Mouse (Mus musculus) gastrocnemius, adult 8-10 months (tissue): Measurements from ENCODE around the gene 2410131K14Rik. TPM values are rescaled to one million over a fixed set of nuclear protein-coding genes. Genes with fewer than 3 reads are reported as not detected.

Experiments
- DNase-seq, 2 experiments: peaks; one replicate each; pipeline ENCODE4 v3.0.0; 2022; ENCODE audit warnings: low spot score in 2 of 2
- total RNA-seq, 4 experiments: library from RNA; stranded (reverse); gene quantifications; 2 replicates each; pipeline ENCODE4 v1.2.4; 2022

2410131K14Rik gene
- total RNA-seq: 1 to 10 TPM; 3.6 to 5.9 (median 4.9) TPM

GRCm38 (mm10) chr5:118244606-118245443 lies at the start of gene 2410131K14Rik, which contains the start of gene Rnft2:
Gene 2410131K14Rik, plus strand, starts transcription at chr5:118245227.
Gene Rnft2, minus strand, starts transcription at chr5:118245116.
- peak; percentile 99 for DNase-seq

DNA sequence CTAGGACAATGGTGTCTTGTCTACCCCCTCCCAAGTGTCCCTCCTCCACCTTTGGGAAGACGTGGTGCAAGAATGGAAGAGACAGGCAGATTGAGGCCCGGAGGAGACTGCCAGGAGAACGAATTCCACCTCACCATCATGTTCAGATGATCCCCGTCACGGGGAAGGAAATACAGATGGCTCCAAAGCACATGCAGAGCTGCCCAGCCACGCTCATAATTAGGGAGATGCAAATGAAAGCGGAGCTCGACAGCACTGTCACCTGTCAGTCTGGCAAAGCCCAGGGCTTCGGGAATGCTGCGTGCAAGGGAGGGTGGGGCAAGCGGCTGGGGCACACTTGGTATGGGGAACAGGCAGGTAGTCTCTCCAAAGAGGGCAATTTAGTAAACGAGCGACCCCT lies 47.6 kb upstream of the 2410131K14Rik start:
- DNase-seq: no peak

DNA sequence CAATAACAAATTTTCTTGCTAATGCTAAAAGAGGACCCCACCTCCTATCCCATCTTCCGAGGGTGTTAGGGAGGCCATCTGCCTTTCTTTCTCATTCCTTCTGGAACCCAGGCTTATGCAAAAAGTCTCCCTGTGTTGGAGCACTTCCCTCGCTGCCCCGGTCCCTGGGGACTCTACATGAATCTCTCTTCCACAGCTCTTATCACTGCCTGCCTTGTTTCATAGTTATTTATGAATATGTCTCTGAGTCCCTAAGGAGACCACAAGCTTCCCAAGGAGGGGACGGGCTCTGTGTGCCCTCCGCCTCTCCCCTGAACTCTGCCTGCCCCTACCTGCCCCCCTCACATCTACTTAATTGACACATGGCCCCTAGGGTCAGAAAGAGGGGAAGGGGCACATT lies 45.4 kb upstream of the 2410131K14Rik start:
- no peak for DNase-seq

GRCm38 (mm10) chr5:118204675-118205440 lies 40.2 kb upstream of the 2410131K14Rik start:
- no peak for DNase-seq

GRCm38 (mm10) chr5:118205852-118206251 lies 39.2 kb upstream of the 2410131K14Rik start:
- no peak for DNase-seq

DNA sequence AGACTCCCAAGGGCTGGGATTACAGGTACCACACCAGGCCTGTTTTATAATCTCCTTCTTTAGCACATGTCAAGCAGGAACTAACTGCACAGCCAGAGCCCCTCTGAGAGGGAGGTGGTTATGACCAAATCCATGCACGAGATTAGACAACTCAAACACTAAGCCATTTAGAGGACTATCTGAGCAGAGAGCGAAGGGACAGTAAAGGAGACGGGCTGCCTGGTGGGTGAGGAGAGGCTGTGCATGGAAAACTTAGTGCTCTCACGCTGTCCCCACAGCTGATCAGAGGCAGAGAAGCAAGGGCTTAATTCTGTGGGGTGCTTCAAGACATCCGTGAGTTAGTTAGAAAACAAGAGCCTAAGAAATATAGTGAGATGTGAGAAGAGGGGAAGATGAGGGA lies 31.0 kb upstream of the 2410131K14Rik start:
- DNase-seq: no peak

DNA sequence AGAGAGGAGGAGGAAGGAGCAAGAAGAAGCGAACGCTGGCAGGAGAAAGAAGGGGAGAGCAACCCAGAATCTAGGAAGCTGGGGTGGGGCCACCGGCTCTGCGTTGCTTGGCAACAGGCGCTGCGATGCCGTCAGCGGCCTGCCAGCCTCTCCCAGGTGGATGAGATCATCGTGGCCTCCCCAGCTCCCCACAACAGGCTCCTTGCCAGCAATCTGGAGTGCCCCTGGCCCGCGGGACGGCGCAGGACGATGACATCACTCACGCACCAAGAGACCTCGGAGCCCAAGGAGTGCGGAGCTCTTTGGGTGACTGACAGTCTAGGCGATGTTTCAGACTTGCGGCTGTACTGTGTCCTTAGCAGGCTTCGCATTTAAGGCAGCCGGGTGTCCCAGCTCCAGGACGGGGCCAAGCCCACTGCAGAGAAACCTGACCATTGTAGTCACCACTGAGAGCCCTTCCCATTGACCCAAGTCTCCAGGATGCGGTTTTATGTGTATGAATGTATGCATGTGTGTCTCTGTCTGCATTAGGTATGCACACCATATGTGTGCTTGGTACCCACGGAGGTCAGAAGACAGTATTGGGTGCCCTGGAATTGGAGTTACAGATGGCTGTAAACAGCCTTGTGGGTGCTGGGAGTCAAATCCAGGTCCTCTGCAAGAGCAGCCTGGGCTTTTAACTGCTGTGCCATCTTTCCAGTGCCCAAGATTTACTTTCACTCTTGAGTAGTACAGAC lies 30.4 kb upstream of the 2410131K14Rik start:
- peak in 1 of 2 experiments; percentile 34 for DNase-seq

GRCm38 (mm10) chr5:118217410-118217809 lies 27.6 kb upstream of the 2410131K14Rik start:
- no peak for DNase-seq

GRCm38 (mm10) chr5:118223142-118223757 lies 21.8 kb upstream of the 2410131K14Rik start:
- DNase-seq: no peak

GRCm38 (mm10) chr5:118230071-118230611 lies 14.9 kb upstream of the 2410131K14Rik start:
- DNase-seq: no peak

DNA sequence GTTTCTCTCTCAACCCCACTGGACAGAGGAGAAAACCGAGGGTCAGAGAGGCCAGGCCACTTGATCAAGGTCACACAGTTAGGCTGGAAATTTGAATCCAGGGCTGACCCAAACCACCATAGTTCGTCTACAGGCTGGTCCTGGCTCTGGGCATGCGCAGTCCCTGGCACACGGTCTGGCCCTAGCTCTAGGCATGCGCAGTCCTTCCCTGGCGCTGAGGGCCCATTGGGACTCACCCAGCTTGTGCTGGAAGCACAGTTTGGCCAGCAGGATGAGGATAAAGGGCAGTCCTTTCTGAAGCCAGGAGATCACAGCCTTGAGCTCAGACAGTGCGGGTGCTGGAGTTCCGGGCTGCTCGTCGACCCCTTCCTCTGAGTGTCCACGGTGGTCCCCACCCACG lies 8.1 kb upstream of the 2410131K14Rik start:
- no peak for DNase-seq

GRCm38 (mm10) chr5:118239671-118240070 lies 5.4 kb upstream of the 2410131K14Rik start:
- peak in 1 of 2 experiments; percentile 32 for DNase-seq

GRCm38 (mm10) chr5:118245606-118246308 lies 730 bp downstream of the 2410131K14Rik start:
- no peak for DNase-seq

GRCm38 (mm10) chr5:118247378-118247777 lies 2.4 kb downstream of the 2410131K14Rik start:
- DNase-seq: no peak

GRCm38 (mm10) chr5:118250987-118251386 lies 6.0 kb downstream of the 2410131K14Rik start:
- DNase-seq: no peak

DNA sequence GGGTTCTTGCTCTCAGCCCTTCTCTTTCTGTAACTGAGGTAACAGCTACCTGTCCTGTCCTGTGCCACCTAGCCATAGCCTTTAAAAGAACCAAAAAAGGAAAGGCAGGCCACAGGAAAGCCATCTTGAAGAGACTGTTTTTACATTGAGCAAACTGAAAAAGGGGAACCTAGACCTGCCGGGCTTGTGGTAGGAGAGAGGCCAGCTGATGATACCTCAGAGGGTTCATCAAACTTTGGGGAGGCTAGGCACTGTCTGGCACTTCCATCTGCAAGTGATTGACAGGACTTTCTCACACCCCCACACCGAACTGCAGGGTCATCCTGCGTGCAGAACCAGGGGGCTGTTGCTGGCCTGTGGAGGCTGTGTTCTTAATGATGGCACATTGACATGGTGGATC lies 8.5 kb downstream of the 2410131K14Rik start:
- DNase-seq: no peak

GRCm38 (mm10) chr5:118256981-118257380 lies 12.0 kb downstream of the 2410131K14Rik start:
- DNase-seq: no peak

DNA sequence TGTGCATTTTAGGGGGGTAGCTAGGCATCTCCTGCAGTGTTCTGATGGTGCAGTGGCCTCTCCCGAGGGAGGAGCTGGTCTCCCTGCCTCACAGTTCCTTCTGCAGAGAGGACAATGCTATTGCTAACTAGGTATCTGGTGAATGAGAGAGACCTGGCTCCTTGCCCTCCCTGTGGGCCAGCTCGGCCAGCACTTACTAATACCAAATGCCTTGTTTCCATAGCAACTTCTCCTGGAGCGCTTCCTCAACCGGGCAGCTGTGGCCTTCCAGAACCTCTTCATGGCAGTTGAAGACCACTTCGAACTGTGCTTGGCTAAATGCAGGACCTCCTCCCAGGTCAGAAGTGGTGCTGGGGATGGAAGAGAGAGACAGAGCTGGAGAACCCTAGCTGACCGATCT lies 14.1 kb downstream of the 2410131K14Rik start:
- DNase-seq: no peak

GRCm38 (mm10) chr5:118259636-118260035 lies 14.6 kb downstream of the 2410131K14Rik start:
- no peak for DNase-seq

DNA sequence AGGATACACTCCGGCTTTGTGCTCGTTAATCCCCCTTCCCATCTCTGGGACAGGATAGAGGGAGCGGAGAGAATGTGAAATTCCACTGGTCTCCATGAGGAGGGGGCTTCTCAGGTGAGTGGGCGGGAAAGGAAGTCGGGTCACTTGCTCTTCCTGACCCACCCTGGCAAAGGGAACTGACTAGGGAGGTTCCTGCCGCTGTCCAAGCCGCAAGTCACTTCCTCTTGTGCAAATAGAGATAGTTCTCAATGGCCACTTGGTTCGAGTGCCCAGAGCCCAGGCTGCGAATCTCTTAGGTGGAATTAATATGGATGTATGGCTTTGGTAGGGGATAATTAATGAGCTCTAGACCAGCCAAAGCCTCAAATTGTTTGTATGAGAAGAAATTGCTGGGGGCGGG lies 15.0 kb downstream of the 2410131K14Rik start:
- DNase-seq: no peak
